Mouse (Mus musculus): ENCODE data around the gene Gm11114.

GRCm38 (mm10) chr9:85325201-85325868 is 12.8 kb downstream of the Gm11114 start:
- TF ChIP-seq CTCF (IDR thresholded peaks at IDR 0.05; ENCODE audit: low read depth, low read length) (no peak), GATA1 (IDR thresholded peaks at IDR 0.05; ENCODE audit: borderline replicate concordance, low read length) (no peak)
